Mouse (Mus musculus) ES-Bruce4 (cell line): ENCODE results near the gene Ncor2. TPM values are rescaled to one million over a fixed set of nuclear protein-coding genes. Genes with fewer than 3 reads are reported as not detected.

Experiments used
- H3K27ac ChIP-seq: 2 replicates; pipeline ENCODE4 v1.5.1; 2012; ENCODE audit warnings: low read length, inconsistent platforms; ENCODE audit not compliant: insufficient read depth
- H3K27me3 ChIP-seq: 2 replicates; pipeline ENCODE4 v1.6.1; 2012; ENCODE audit warnings: mild to moderate bottlenecking, low read length, inconsistent platforms; ENCODE audit not compliant: control insufficient read depth, poor library complexity, insufficient read depth, severe bottlenecking
- H3K36me3 ChIP-seq: 2 replicates; pipeline ENCODE4 v1.6.1; 2012; ENCODE audit warnings: inconsistent platforms, mild to moderate bottlenecking, low read length, moderate library complexity; ENCODE audit not compliant: control insufficient read depth, poor library complexity, insufficient read depth, severe bottlenecking
- H3K4me1 ChIP-seq: one replicate; pipeline ENCODE4 v1.8.1; 2011; ENCODE audit warnings: low read length; ENCODE audit not compliant: control insufficient read depth, insufficient read depth
- H3K4me3 ChIP-seq: 2 replicates; pipeline ENCODE4 v1.5.1; 2011; ENCODE audit warnings: low read depth, mild to moderate bottlenecking, low read length
- H3K9ac ChIP-seq: 2 replicates; pipeline ENCODE4 v1.6.1; 2012; ENCODE audit warnings: low read depth, mild to moderate bottlenecking, inconsistent platforms; ENCODE audit not compliant: poor library complexity, severe bottlenecking
- H3K9me3 ChIP-seq: replicated peaks from 2 replicates; pipeline ENCODE4 v1.6.1; 2012; ENCODE audit warnings: mild to moderate bottlenecking, low read length, inconsistent platforms; ENCODE audit not compliant: control insufficient read depth, poor library complexity, insufficient read depth, severe bottlenecking
- CTCF ChIP-seq: IDR thresholded peaks from one replicate; pipeline ENCODE4 v1.8.1; 2011; ENCODE audit warnings: low read depth, low read length
- EP300 ChIP-seq: IDR thresholded peaks from 2 replicates; pipeline ENCODE4 v1.6.1; 2011; ENCODE audit warnings: low read depth, low read length; ENCODE audit not compliant: insufficient read depth
- POLR2A ChIP-seq: IDR thresholded peaks from one replicate; pipeline ENCODE4 v1.8.1; 2011; ENCODE audit warnings: low read length; ENCODE audit not compliant: insufficient read depth
- polyA plus RNA-seq: library from polyadenylated mRNA; stranded (reverse); fragments of >200 nt; gene quantifications from 2 replicates; pipeline ENCODE4 v1.2.4, GENCODE M21; 2011; ENCODE audit warnings: low read depth; ENCODE audit not compliant: missing spikeins, insufficient read depth, insufficient read length

Gene Ncor2
- polyA plus RNA-seq, 1 experiment, result 57.5 TPM

GRCm38 (mm10) chr5:125046436-125046835, 132.6 kb downstream of the Ncor2 start:
- peaks cover 8% of the 10 kb centered on the region for H3K36me3 ChIP-seq
- H3K9me3 ChIP-seq, result no peaks in the 10 kb centered on the region
- H3K4me1 ChIP-seq, result no peaks in the 10 kb centered on the region
- no peak overlapping the region for H3K4me3 ChIP-seq
- TF ChIP-seq EP300 (no peak), POLR2A (no peak), CTCF (no peak)
- no peaks in the 10 kb centered on the region for H3K27me3 ChIP-seq
- no peak overlapping the region for H3K27ac ChIP-seq
- H3K9ac ChIP-seq, result no peak overlapping the region

GRCm38 (mm10) chr5:125045202-125045601, 133.8 kb downstream of the Ncor2 start:
- Histone ChIP-seq H3K27ac (no peak overlapping the region), H3K36me3 (peaks cover 8% of the 10 kb centered on the region), H3K4me3 (no peak overlapping the region)

GRCm38 (mm10) chr5:125043448-125043847, 135.6 kb downstream of the Ncor2 start:
- Histone ChIP-seq H3K27me3 (no peaks in the 10 kb centered on the region), H3K4me3 (no peak overlapping the region), H3K9me3 (no peaks in the 10 kb centered on the region), H3K27ac (no peak overlapping the region), H3K36me3 (peaks cover 8% of the 10 kb centered on the region), H3K9ac (no peak overlapping the region), H3K4me1 (no peaks in the 10 kb centered on the region)
- TF ChIP-seq CTCF, result no peak
- TF ChIP-seq POLR2A, result no peak
- TF ChIP-seq EP300, result no peak

More at GRCm38 (mm10) chr5:125045202-125045601, 133.8 kb downstream of the Ncor2 start:
- no peak for TF ChIP-seq EP300
- TF ChIP-seq CTCF, result no peak
- TF ChIP-seq POLR2A, result no peak
- H3K27me3 ChIP-seq, result no peaks in the 10 kb centered on the region
- H3K4me1 ChIP-seq, result no peaks in the 10 kb centered on the region
- H3K9me3 ChIP-seq, result no peaks in the 10 kb centered on the region
- no peak overlapping the region for H3K9ac ChIP-seq

- H3K36me3 ChIP-seq, result no peaks in the 10 kb centered on the region
Measured at GRCm38 (mm10) chr5:125041578-125041977, 137.4 kb downstream of the Ncor2 start.

GRCm38 (mm10) chr5:125040128-125040584, 138.9 kb downstream of the Ncor2 start:
- H3K27me3 ChIP-seq, result no peaks in the 10 kb centered on the region
- no peak overlapping the region for H3K9ac ChIP-seq
- TF ChIP-seq EP300 (no peak), CTCF (no peak), POLR2A (no peak)
- H3K4me1 ChIP-seq, result no peaks in the 10 kb centered on the region
- H3K9me3 ChIP-seq, result no peaks in the 10 kb centered on the region
- H3K36me3 ChIP-seq, result no peaks in the 10 kb centered on the region
- no peak overlapping the region for H3K27ac ChIP-seq
- no peak overlapping the region for H3K4me3 ChIP-seq

More at GRCm38 (mm10) chr5:125041578-125041977, 137.4 kb downstream of the Ncor2 start:
- H3K4me3 ChIP-seq, result no peak overlapping the region
- H3K27ac ChIP-seq, result no peak overlapping the region
- H3K9ac ChIP-seq, result no peak overlapping the region
- no peaks in the 10 kb centered on the region for H3K4me1 ChIP-seq
- no peaks in the 10 kb centered on the region for H3K9me3 ChIP-seq
- TF ChIP-seq EP300, result no peak
- TF ChIP-seq CTCF, result no peak
- TF ChIP-seq POLR2A, result no peak
- H3K27me3 ChIP-seq, result no peaks in the 10 kb centered on the region

- Histone ChIP-seq H3K9ac (no peak overlapping the region), H3K36me3 (no peaks in the 10 kb centered on the region), H3K4me1 (no peaks in the 10 kb centered on the region), H3K27ac (no peak overlapping the region), H3K27me3 (no peaks in the 10 kb centered on the region), H3K9me3 (no peaks in the 10 kb centered on the region), H3K4me3 (no peak overlapping the region)
- no peak for TF ChIP-seq EP300
- TF ChIP-seq CTCF, result no peak
- no peak for TF ChIP-seq POLR2A
Measured at GRCm38 (mm10) chr5:125039377-125040027, 139.5 kb downstream of the Ncor2 start.
